Mouse (Mus musculus): ENCODE measurements around the gene Gpatch8. TPM values are rescaled to one million over a fixed set of nuclear protein-coding genes. Genes with fewer than 3 reads are reported as not detected.

Gene Gpatch8
- polyA plus RNA-seq, 1 experiment from 2014 or later: 25.1 TPM

DNA sequence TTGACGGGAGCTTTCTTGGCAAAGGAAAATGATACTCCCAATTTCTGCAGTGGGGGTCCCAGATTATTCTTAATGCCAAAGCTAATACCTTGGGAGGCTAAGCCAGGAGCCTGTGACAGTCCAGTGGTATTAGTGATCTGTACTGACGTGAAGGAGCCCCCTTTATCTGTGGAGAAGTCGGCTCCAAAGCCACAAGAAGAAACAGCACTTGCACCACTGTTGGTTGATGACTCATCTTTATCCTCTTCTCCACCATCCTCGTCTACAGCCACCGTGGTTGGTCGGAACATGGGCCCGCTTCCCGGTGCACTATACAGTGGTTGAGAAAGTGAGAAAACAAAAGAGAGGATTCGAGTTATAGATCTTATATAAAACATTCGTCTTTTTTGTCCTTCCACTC, 74.4 kb downstream of the Gpatch8 start:
- H3K4me1 ChIP-seq (replicated peaks; ENCODE audit: insufficient read depth, low read length): no peaks in the 10 kb centered on the region
- WGBS: 95% methylated on average over 10 of the region's 10 CpGs
- no peak overlapping the region for H3K9ac ChIP-seq (ENCODE audit: low read depth, low read length)
- no peak for TF ChIP-seq CTCF (IDR thresholded peaks at IDR 0.05; ENCODE audit: low read depth)
- H3K4me3 ChIP-seq (replicated peaks; ENCODE audit: low read depth, low read length): no peak overlapping the region
- H3K9me3 ChIP-seq (replicated peaks; ENCODE audit: low read length): no peaks in the 10 kb centered on the region
- H3K36me3 ChIP-seq (ENCODE audit: insufficient read depth, low read length): peaks cover 46% of the 10 kb centered on the region
- no peak overlapping the region for H3K4me2 ChIP-seq (ENCODE audit: low read length)
- DNase-seq (ENCODE audit: low spot score) (no peak), ATAC-seq (replicated peaks; ENCODE audit: low FRiP score, low read depth) (no peak)
- no peak overlapping the region for H3K27ac ChIP-seq
- no peaks in the 10 kb centered on the region for H3K27me3 ChIP-seq (ENCODE audit: insufficient read depth, low read length)

DNA sequence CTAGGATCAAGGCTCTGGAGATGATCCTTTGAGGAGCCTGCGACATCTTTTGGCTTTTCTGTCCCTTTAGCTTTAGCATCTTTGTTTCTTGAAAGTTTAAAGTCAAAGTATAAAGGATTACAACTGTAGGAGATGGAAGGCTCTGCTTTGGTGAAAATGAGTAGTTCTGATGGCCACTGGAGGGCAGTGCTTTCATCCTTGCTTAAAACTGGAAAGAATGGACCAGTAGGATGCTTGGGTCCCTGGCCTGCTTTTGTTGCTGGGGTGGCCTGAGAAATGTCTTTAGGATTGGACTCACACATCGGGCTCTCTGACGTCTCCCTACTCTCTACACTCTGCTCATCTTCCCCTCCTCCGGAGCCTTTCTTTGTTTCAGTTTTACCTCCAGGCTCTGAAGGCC, 75.3 kb downstream of the Gpatch8 start:
- WGBS: 95% methylated on average over 4 of the region's 4 CpGs
- no peak overlapping the region for H3K4me3 ChIP-seq (replicated peaks; ENCODE audit: low read depth, low read length)
- peak; percentile 19 for DNase-seq (ENCODE audit: low spot score)
- no peak overlapping the region for H3K4me2 ChIP-seq (ENCODE audit: low read length)
- no peak overlapping the region for H3K9ac ChIP-seq (ENCODE audit: low read depth, low read length)
- ATAC-seq (replicated peaks; ENCODE audit: low FRiP score, low read depth): no peak
- H3K36me3 ChIP-seq (ENCODE audit: insufficient read depth, low read length): peaks cover 46% of the 10 kb centered on the region
- H3K9me3 ChIP-seq (replicated peaks; ENCODE audit: low read length): no peaks in the 10 kb centered on the region
- peak; percentile 63 for TF ChIP-seq CTCF (IDR thresholded peaks at IDR 0.05; ENCODE audit: low read depth)
- H3K27ac ChIP-seq: no peak overlapping the region
- no peaks in the 10 kb centered on the region for H3K4me1 ChIP-seq (replicated peaks; ENCODE audit: insufficient read depth, low read length)
- no peaks in the 10 kb centered on the region for H3K27me3 ChIP-seq (ENCODE audit: insufficient read depth, low read length)

DNA sequence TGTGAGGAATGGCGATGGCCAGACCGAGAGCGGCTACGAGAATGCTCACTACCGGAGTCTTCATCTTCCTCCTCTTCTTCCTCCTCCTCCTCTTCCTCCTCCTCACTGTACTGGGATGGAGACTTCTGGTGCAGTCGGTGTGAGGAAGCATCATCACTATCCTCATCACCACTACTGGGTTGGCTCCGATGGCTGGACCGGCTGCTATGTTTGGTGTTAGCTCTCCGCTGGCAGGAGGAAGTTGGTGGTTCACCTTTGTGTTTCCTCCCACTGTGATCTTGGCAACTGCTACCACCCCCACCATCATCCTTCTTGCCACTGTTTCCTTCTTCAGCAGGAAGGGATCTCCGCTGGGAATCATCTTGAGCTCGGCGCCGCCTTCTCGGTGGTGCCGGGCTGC, 76.1 kb downstream of the Gpatch8 start:
- Histone ChIP-seq H3K9me3 (replicated peaks; ENCODE audit: low read length) (no peaks in the 10 kb centered on the region), H3K4me3 (replicated peaks; ENCODE audit: low read depth, low read length) (no peak overlapping the region), H3K27ac (no peak overlapping the region), H3K4me1 (replicated peaks; ENCODE audit: insufficient read depth, low read length) (no peaks in the 10 kb centered on the region), H3K36me3 (ENCODE audit: insufficient read depth, low read length) (peaks cover 46% of the 10 kb centered on the region), H3K4me2 (ENCODE audit: low read length) (no peak overlapping the region), H3K27me3 (ENCODE audit: insufficient read depth, low read length) (no peaks in the 10 kb centered on the region), H3K9ac (ENCODE audit: low read depth, low read length) (no peak overlapping the region)
- no peak for DNase-seq (ENCODE audit: low spot score)
- ATAC-seq (replicated peaks; ENCODE audit: low FRiP score, low read depth): no peak
- TF ChIP-seq CTCF (IDR thresholded peaks at IDR 0.05; ENCODE audit: low read depth): no peak
- 97% methylated on average over 15 of the region's 15 CpGs for WGBS

DNA sequence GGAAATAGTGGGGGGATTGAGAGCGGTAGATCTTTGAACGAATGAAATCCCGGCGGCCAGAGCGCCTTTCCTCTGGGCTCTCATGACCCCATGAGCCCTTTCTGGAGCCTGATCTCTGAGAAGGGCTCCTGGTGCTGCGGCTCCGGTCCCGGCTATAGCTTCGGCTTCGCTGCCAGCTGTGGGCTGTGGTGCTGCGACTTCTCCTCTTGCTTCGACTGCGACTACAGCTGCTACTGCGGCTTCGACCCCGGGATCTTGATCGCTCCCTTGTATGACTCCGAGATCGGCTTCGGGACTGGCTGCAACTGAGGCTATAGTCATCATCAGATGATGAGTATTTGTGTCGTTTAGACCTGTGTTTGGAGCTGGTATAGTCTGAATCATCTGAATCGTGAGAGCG, 76.6 kb downstream of the Gpatch8 start:
- H3K36me3 ChIP-seq (ENCODE audit: insufficient read depth, low read length): peaks cover 44% of the 10 kb centered on the region
- no peaks in the 10 kb centered on the region for H3K4me1 ChIP-seq (replicated peaks; ENCODE audit: insufficient read depth, low read length)
- ATAC-seq (replicated peaks; ENCODE audit: low FRiP score, low read depth): no peak
- H3K27ac ChIP-seq: no peak overlapping the region
- DNase-seq (ENCODE audit: low spot score): no peak
- H3K4me2 ChIP-seq (ENCODE audit: low read length): no peak overlapping the region
- no peak overlapping the region for H3K4me3 ChIP-seq (replicated peaks; ENCODE audit: low read depth, low read length)
- WGBS: 94% methylated on average over 23 of the region's 23 CpGs
- H3K27me3 ChIP-seq (ENCODE audit: insufficient read depth, low read length): no peaks in the 10 kb centered on the region
- H3K9me3 ChIP-seq (replicated peaks; ENCODE audit: low read length): no peaks in the 10 kb centered on the region
- H3K9ac ChIP-seq (ENCODE audit: low read depth, low read length): no peak overlapping the region
- no peak for TF ChIP-seq CTCF (IDR thresholded peaks at IDR 0.05; ENCODE audit: low read depth)

DNA sequence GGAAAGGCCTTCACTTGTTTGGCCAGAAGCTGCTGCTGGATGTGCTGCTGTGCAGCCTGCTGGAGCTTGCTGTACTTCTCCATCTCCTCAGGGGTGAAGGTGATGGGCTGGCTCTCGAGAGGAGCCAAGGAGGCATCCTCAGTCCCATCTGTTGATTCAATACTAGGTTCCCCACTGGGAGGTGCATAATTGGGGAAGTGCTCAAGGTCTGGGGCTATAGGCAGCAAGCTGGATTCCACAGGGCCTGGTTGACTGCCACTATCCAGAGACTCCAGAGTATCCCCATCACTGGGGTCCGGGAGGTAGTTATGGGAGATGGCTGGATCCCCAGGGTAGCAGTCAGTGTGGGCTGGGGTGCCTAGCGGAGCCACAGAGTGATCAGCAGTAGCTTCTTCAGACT, 77.5 kb downstream of the Gpatch8 start:
- peaks cover 41% of the 10 kb centered on the region for H3K36me3 ChIP-seq (ENCODE audit: insufficient read depth, low read length)
- no peak for TF ChIP-seq CTCF (IDR thresholded peaks at IDR 0.05; ENCODE audit: low read depth)
- H3K4me3 ChIP-seq (replicated peaks; ENCODE audit: low read depth, low read length): no peak overlapping the region

DNA sequence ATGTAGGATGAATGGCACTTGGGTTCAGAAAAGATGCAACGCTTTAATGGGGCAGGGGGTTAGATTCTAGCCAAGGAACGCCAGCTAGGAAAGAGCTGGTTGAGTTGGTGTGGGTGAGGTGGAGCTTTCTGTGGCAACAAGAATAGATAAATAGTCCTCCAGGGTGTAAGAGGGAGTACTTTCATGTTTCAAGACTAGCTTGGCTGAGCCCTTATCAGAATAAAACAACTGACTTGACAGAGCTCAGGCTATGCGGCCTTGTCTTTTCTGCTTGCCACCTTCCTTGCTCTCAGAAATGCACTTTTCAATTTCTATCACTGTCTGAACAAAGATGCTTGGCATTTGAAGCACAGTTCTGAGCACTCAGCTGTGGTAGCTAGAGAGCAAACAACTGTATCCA, 81.2 kb downstream of the Gpatch8 start:
- WGBS: 97% methylated on average over 3 of the region's 3 CpGs
- H3K4me3 ChIP-seq (replicated peaks; ENCODE audit: low read depth, low read length): no peak overlapping the region
- no peaks in the 10 kb centered on the region for H3K9me3 ChIP-seq (replicated peaks; ENCODE audit: low read length)
- H3K9ac ChIP-seq (ENCODE audit: low read depth, low read length): no peak overlapping the region
- peaks cover 28% of the 10 kb centered on the region for H3K36me3 ChIP-seq (ENCODE audit: insufficient read depth, low read length)
- no peak for DNase-seq (ENCODE audit: low spot score)
- H3K27me3 ChIP-seq (ENCODE audit: insufficient read depth, low read length): no peaks in the 10 kb centered on the region
- no peak overlapping the region for H3K4me2 ChIP-seq (ENCODE audit: low read length)
- no peaks in the 10 kb centered on the region for H3K4me1 ChIP-seq (replicated peaks; ENCODE audit: insufficient read depth, low read length)
- ATAC-seq (replicated peaks; ENCODE audit: low FRiP score, low read depth): no peak
- no peak for TF ChIP-seq CTCF (IDR thresholded peaks at IDR 0.05; ENCODE audit: low read depth)
- no peak overlapping the region for H3K27ac ChIP-seq

More for the DNA sequence above, 77.5 kb downstream of the Gpatch8 start:
- no peak overlapping the region for H3K27ac ChIP-seq
- WGBS: 94% methylated on average over 3 of the region's 3 CpGs
- H3K4me1 ChIP-seq (replicated peaks; ENCODE audit: insufficient read depth, low read length): no peaks in the 10 kb centered on the region
- no peak overlapping the region for H3K4me2 ChIP-seq (ENCODE audit: low read length)
- no peaks in the 10 kb centered on the region for H3K9me3 ChIP-seq (replicated peaks; ENCODE audit: low read length)
- H3K27me3 ChIP-seq (ENCODE audit: insufficient read depth, low read length): no peaks in the 10 kb centered on the region
- ATAC-seq (replicated peaks; ENCODE audit: low FRiP score, low read depth): no peak
- no peak for DNase-seq (ENCODE audit: low spot score)
- no peak overlapping the region for H3K9ac ChIP-seq (ENCODE audit: low read depth, low read length)

DNA sequence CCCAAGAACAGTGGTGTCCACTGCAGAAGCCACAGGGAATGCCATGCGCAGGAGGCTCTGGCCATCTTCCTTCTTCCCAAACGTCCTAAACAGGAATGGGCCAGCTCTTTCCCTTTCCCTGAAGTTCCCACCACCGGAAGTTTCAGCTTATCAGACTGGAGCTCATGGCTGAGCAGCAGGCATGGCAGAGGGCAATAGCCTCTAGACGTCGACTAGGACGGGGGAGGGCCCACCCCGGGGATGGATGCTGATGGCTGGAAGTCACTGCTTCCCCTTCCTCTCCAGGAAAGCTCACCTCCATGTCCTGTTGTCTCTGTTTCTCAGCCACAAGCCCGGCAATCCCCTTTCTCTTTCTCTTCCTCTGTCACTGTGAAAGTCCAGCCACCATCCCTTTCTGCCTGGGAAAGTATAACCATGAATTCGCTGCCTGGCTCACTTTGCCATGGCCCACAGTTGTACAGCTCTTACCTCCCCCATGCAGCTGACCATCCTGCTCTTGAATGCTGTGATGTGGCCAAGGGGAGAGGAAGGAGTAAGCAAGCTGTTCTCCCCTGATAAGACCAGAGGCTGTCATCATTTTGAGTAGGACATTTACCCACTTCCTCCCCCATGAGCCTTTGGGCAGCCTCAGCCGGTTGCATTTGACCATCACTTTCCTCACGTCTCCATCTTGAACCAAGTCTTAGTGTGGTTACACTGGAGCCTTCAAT, 86.4 kb downstream of the Gpatch8 start, which contains the start of gene Itga2b:
Gene Itga2b, minus strand, starts transcription at position 475 of the 710 bp plus-strand sequence.
- no peak within 1 kb of the TSS for H3K27ac ChIP-seq
- H3K9ac ChIP-seq (ENCODE audit: low read depth, low read length): no peak within 1 kb of the TSS
- H3K4me1 ChIP-seq (replicated peaks; ENCODE audit: insufficient read depth, low read length): peaks cover 17% of the 10 kb centered on the region
- no peaks in the 10 kb centered on the region for H3K36me3 ChIP-seq (ENCODE audit: insufficient read depth, low read length)
- H3K4me3 ChIP-seq (replicated peaks; ENCODE audit: low read depth, low read length): no peak within 1 kb of the TSS
- TF ChIP-seq CTCF (IDR thresholded peaks at IDR 0.05; ENCODE audit: low read depth): no peak
- no peaks in the 10 kb centered on the region for H3K27me3 ChIP-seq (ENCODE audit: insufficient read depth, low read length)
- no peak within 1 kb of the TSS for H3K4me2 ChIP-seq (ENCODE audit: low read length)
- H3K9me3 ChIP-seq (replicated peaks; ENCODE audit: low read length): no peaks in the 10 kb centered on the region
- DNase-seq (ENCODE audit: low spot score) (no peak), ATAC-seq (replicated peaks; ENCODE audit: low FRiP score, low read depth) (no peak)
- WGBS: 58% methylated on average over 11 of the region's 11 CpGs

Measured in kidney, postnatal 0 days (tissue).